Mouse (Mus musculus) embryonic fibroblast, embryonic 13.5 days (primary cell): Measurements from ENCODE around the gene Hps5. TPM values are rescaled to one million over a fixed set of nuclear protein-coding genes. Genes with fewer than 3 reads are reported as not detected.

Source experiments
- H3K27ac ChIP-seq: 2 replicates; pipeline ENCODE4 v1.5.1; 2012; ENCODE audit warnings: low read length, control low read depth, inconsistent platforms; ENCODE audit not compliant: insufficient read depth
- H3K4me1 ChIP-seq: 2 replicates; pipeline ENCODE4 v1.6.1; 2011; ENCODE audit warnings: low read length; ENCODE audit not compliant: control insufficient read depth, insufficient read depth
- H3K4me3 ChIP-seq: 2 replicates; pipeline ENCODE4 v1.5.1; 2011; ENCODE audit warnings: mild to moderate bottlenecking, control low read depth, low read length; ENCODE audit not compliant: insufficient read depth
- CTCF ChIP-seq: IDR thresholded peaks from 2 replicates; pipeline ENCODE4 v1.5.1; 2011; ENCODE audit warnings: mild to moderate bottlenecking, control low read depth, low read length, moderate library complexity, borderline replicate concordance; ENCODE audit not compliant: insufficient read depth
- POLR2A ChIP-seq: IDR thresholded peaks from 2 replicates; pipeline ENCODE4 v1.6.1; 2011; ENCODE audit warnings: low read depth, mild to moderate bottlenecking, control low read depth, low read length, moderate library complexity
- polyA plus RNA-seq: library from polyadenylated mRNA; stranded (reverse); fragments of >200 nt; gene quantifications from 2 replicates; pipeline ENCODE4 v1.2.4, GENCODE M21; 2011; ENCODE audit warnings: low read depth; ENCODE audit not compliant: missing spikeins, insufficient read length

Hps5 gene
- polyA plus RNA-seq, 1 experiment, result 25.9 TPM

- Histone ChIP-seq H3K4me3 (no peak overlapping the region), H3K4me1 (no peaks in the 10 kb centered on the region), H3K27ac (no peak overlapping the region)
- TF ChIP-seq POLR2A (no peak), CTCF (no peak)
Measured at GRCm38 (mm10) chr7:46738561-46739460, 57.1 kb downstream of the Hps5 start.

- TF ChIP-seq CTCF, result no peak
- TF ChIP-seq POLR2A, result no peak
- Histone ChIP-seq H3K4me1 (no peaks in the 10 kb centered on the region), H3K27ac (no peak overlapping the region), H3K4me3 (no peak overlapping the region)
Measured at GRCm38 (mm10) chr7:46734983-46735382, 60.9 kb downstream of the Hps5 start.

- Histone ChIP-seq H3K27ac (no peak within 1 kb of the TSS), H3K4me3 (no peak within 1 kb of the TSS), H3K4me1 (no peaks in the 10 kb centered on the region)
- TF ChIP-seq CTCF (no peak), POLR2A (no peak)
Measured at GRCm38 (mm10) chr7:46732458-46732857, 63.4 kb downstream of the Hps5 start, which contains the start of gene Saa4. Gene Saa4 (minus strand): TSS chr7:46732603.

- no peak overlapping the region for H3K27ac ChIP-seq
- TF ChIP-seq POLR2A (no peak), CTCF (no peak)
- H3K4me1 ChIP-seq, result no peaks in the 10 kb centered on the region
- H3K4me3 ChIP-seq, result no peak overlapping the region
Measured at GRCm38 (mm10) chr7:46727584-46727983, 68.3 kb downstream of the Hps5 start.

- no peak overlapping the region for H3K4me3 ChIP-seq
- TF ChIP-seq POLR2A, result no peak
- no peak for TF ChIP-seq CTCF
- no peak overlapping the region for H3K27ac ChIP-seq
- H3K4me1 ChIP-seq, result no peaks in the 10 kb centered on the region
Measured at GRCm38 (mm10) chr7:46724396-46724795, 71.5 kb downstream of the Hps5 start.

- Histone ChIP-seq H3K4me1 (no peaks in the 10 kb centered on the region), H3K4me3 (no peak overlapping the region), H3K27ac (no peak overlapping the region)
- no peak for TF ChIP-seq CTCF
Measured at GRCm38 (mm10) chr7:46723849-46724248, 72.0 kb downstream of the Hps5 start.

GRCm38 (mm10) chr7:46723354-46723753 is 72.5 kb downstream of the Hps5 start:
- TF ChIP-seq POLR2A (no peak), CTCF (no peak)
- Histone ChIP-seq H3K4me3 (no peak overlapping the region), H3K4me1 (no peaks in the 10 kb centered on the region), H3K27ac (no peak overlapping the region)

GRCm38 (mm10) chr7:46720460-46720859 is 75.4 kb downstream of the Hps5 start:
- H3K4me1 ChIP-seq, result no peaks in the 10 kb centered on the region
- no peak overlapping the region for H3K4me3 ChIP-seq
- H3K27ac ChIP-seq, result no peak overlapping the region
- TF ChIP-seq POLR2A (no peak), CTCF (no peak)

GRCm38 (mm10) chr7:46719526-46719925 is 76.3 kb downstream of the Hps5 start:
- H3K4me1 ChIP-seq, result no peaks in the 10 kb centered on the region
- H3K27ac ChIP-seq, result no peak overlapping the region
- no peak for TF ChIP-seq CTCF
- TF ChIP-seq POLR2A, result no peak

GRCm38 (mm10) chr7:46718591-46719270 is 77.1 kb downstream of the Hps5 start:
- Histone ChIP-seq H3K27ac (no peak overlapping the region), H3K4me1 (no peaks in the 10 kb centered on the region), H3K4me3 (no peak overlapping the region)
- no peak for TF ChIP-seq CTCF
- no peak for TF ChIP-seq POLR2A

More at GRCm38 (mm10) chr7:46719526-46719925, 76.3 kb downstream of the Hps5 start:
- H3K4me3 ChIP-seq, result no peak overlapping the region
